Mouse (Mus musculus): ENCODE results near the gene Naaladl2.

DNA sequence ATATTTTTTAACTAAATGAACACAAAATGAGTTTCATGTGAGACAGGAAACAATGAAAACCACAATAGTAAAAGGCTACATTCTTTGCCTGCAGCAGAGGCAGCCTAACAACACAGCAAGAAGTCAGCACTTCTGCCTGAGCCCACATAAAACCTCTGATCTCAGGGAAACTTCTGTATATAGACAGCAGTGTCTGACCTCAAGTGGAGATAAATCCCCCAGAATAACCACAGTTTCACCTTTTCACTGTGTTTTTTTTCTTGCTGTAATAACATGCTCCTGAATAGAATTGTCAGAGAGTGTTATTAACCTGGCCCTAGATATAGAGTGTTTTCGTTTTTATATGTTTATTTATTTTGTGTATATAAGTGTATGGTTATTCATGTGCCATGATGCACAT, 1286.8 kb downstream of the Naaladl2 start:
- TF ChIP-seq POLR2A (IDR thresholded peaks at IDR 0.05; ENCODE audit: low read depth, low read length), result no peak
- no peak for TF ChIP-seq ZKSCAN1 (IDR thresholded peaks at IDR 0.05; ENCODE audit: borderline replicate concordance, low read depth, low read length)
- no peak for TF ChIP-seq CTCF (conservative IDR thresholded peaks at IDR 0.05 in 1 of 2, IDR thresholded peaks at IDR 0.05 in 1 of 2; ENCODE audit: low read depth in 2 of 2, low read length in 2 of 2)
- no peak for TF ChIP-seq ZNF384 (IDR thresholded peaks at IDR 0.05; ENCODE audit: low read depth, low read length)
- no peak for TF ChIP-seq USF1 (IDR thresholded peaks at IDR 0.05; ENCODE audit: low read depth, low read length)
- no peak for TF ChIP-seq E2F4 (IDR thresholded peaks at IDR 0.05; ENCODE audit: insufficient replicate concordance, low read depth, low read length)
- TF ChIP-seq MAZ (IDR thresholded peaks at IDR 0.05; ENCODE audit: low read depth, low read length), result no peak
- no peak for TF ChIP-seq MEF2A (IDR thresholded peaks at IDR 0.05; ENCODE audit: borderline replicate concordance, low read depth, low read length)
- no peak for TF ChIP-seq ZMIZ1 (IDR thresholded peaks at IDR 0.05; ENCODE audit: low read depth, low read length)
- TF ChIP-seq RAD21 (IDR thresholded peaks at IDR 0.05; ENCODE audit: low read depth, low read length), result no peak
- no peak for TF ChIP-seq RCOR1 (conservative IDR thresholded peaks at IDR 0.05; ENCODE audit: low read depth, low read length)
- no peak for TF ChIP-seq GABPA (IDR thresholded peaks at IDR 0.05; ENCODE audit: insufficient replicate concordance, low read depth, low read length)
- no peak for TF ChIP-seq NRF1 (IDR thresholded peaks at IDR 0.05; ENCODE audit: low read depth, low read length)

Data from CH12.LX (cell line).